Mouse (Mus musculus) CH12.LX (cell line): ENCODE results near the gene Gna15. TPM values are rescaled to one million over a fixed set of nuclear protein-coding genes. Genes with fewer than 3 reads are reported as not detected.

Experiments used
- DNase-seq: peaks from one replicate; pipeline ENCODE4 v3.0.0-alpha.2; 2013; ENCODE audit errors: extremely low read depth
- H3K27ac ChIP-seq: 2 replicates; pipeline ENCODE4 v1.5.1; 2012; ENCODE audit warnings: low read depth, mild to moderate bottlenecking, control low read depth, moderate library complexity; ENCODE audit not compliant: insufficient read depth
- H3K27me3 ChIP-seq: replicated peaks from 2 replicates; pipeline ENCODE3; 2012; ENCODE audit warnings: inconsistent platforms
- H3K36me3 ChIP-seq, 2 experiments: replicated peaks in 1 of 2; 2 replicates each; pipeline versions ENCODE3 to v1.6.1; 2012; ENCODE audit warnings: inconsistent platforms in 1 of 2, low read length in 1 of 2, mild to moderate bottlenecking in 1 of 2, mixed read lengths in 1 of 2, moderate library complexity in 1 of 2; ENCODE audit not compliant: control insufficient read depth in 1 of 2, insufficient read depth in 1 of 2
- H3K4me1 ChIP-seq, 2 experiments: 2 replicates each; pipeline ENCODE4 v1.6.1; 2012; ENCODE audit warnings: inconsistent platforms in 1 of 2, moderate library complexity in 1 of 2; ENCODE audit not compliant: insufficient read depth in 2 of 2, control insufficient read depth in 1 of 2
- H3K4me2 ChIP-seq: 2 replicates; pipeline ENCODE4 v1.6.1; 2012; ENCODE audit warnings: low read depth, mild to moderate bottlenecking, control low read depth; ENCODE audit not compliant: poor library complexity, insufficient read depth, severe bottlenecking
- H3K4me3 ChIP-seq, 3 experiments: fragments of 150-350 bp in 1 of 3; sonication (generic) in 1 of 3; replicated peaks in 1 of 3; 2 replicates each; pipeline versions ENCODE3 to v1.5.1; 2011 to 2012; ENCODE audit warnings: low read depth in 2 of 3, low read length in 2 of 3, mild to moderate bottlenecking in 2 of 3, moderate library complexity in 2 of 3, control low read depth in 1 of 3, improper control_type of control experiment in 1 of 3, inconsistent platforms in 1 of 3, mixed read lengths in 1 of 3; ENCODE audit not compliant: poor library complexity in 1 of 3
- H3K79me2 ChIP-seq: replicated peaks from 2 replicates; pipeline ENCODE4 v1.6.1; 2012; ENCODE audit warnings: mild to moderate bottlenecking, moderate library complexity; ENCODE audit not compliant: control insufficient read depth, poor library complexity, insufficient read depth, severe bottlenecking; ENCODE audit errors: extremely low read depth
- H3K9ac ChIP-seq: 2 replicates; pipeline ENCODE4 v1.6.1; 2012; ENCODE audit warnings: low read depth, mild to moderate bottlenecking, control low read depth, moderate library complexity; ENCODE audit not compliant: insufficient read depth
- H3K9me3 ChIP-seq: replicated peaks from 2 replicates; pipeline ENCODE3; 2012; ENCODE audit warnings: low read length, inconsistent platforms, mixed read lengths
- CHD2 ChIP-seq: IDR thresholded peaks from 2 replicates; pipeline ENCODE4 v1.6.1; 2011; ENCODE audit warnings: low read length, improper control_type of control experiment
- ELF1 ChIP-seq: IDR thresholded peaks from 2 replicates; pipeline ENCODE4 v1.6.1; 2014; ENCODE audit warnings: low read depth, mild to moderate bottlenecking, inconsistent platforms, low read length, improper control_type of control experiment
- HCFC1 ChIP-seq: IDR thresholded peaks from 2 replicates; pipeline ENCODE4 v1.6.1; 2012; ENCODE audit warnings: low read depth, mild to moderate bottlenecking, inconsistent platforms, low read length, improper control_type of control experiment
- JUND ChIP-seq: conservative IDR thresholded peaks from 2 replicates; pipeline ENCODE4 v1.6.1; 2011; ENCODE audit warnings: low read depth, low read length, improper control_type of control experiment
- KAT2A ChIP-seq: IDR thresholded peaks from 2 replicates; pipeline ENCODE4 v1.6.1; 2012; ENCODE audit warnings: low read length, improper control_type of control experiment, inconsistent platforms; ENCODE audit not compliant: insufficient replicate concordance
- MAX ChIP-seq: IDR thresholded peaks from 2 replicates; pipeline ENCODE4 v1.6.1; 2011; ENCODE audit warnings: low read length, improper control_type of control experiment
- MAZ ChIP-seq: IDR thresholded peaks from 2 replicates; pipeline ENCODE4 v1.6.1; 2012; ENCODE audit warnings: low read depth, mild to moderate bottlenecking, inconsistent platforms, low read length, improper control_type of control experiment, moderate library complexity
- MEF2A ChIP-seq: IDR thresholded peaks from 2 replicates; pipeline ENCODE4 v1.6.1; 2014; ENCODE audit warnings: low read depth, mild to moderate bottlenecking, inconsistent platforms, low read length, improper control_type of control experiment, borderline replicate concordance
- NELFE ChIP-seq: IDR thresholded peaks from 2 replicates; pipeline ENCODE4 v1.6.1; 2011; ENCODE audit warnings: low read depth, low read length, improper control_type of control experiment
- NRF1 ChIP-seq: IDR thresholded peaks from 2 replicates; pipeline ENCODE4 v1.6.1; 2014; ENCODE audit warnings: low read depth, mild to moderate bottlenecking, inconsistent platforms, low read length, improper control_type of control experiment, moderate library complexity
- POLR2A ChIP-seq: IDR thresholded peaks from 2 replicates; pipeline ENCODE4 v1.6.1; 2011; ENCODE audit warnings: low read depth, mild to moderate bottlenecking, improper control_type of control experiment, low read length
- RCOR1 ChIP-seq: conservative IDR thresholded peaks from 2 replicates; pipeline ENCODE4 v1.6.1; 2012; ENCODE audit warnings: low read depth, mild to moderate bottlenecking, inconsistent platforms, low read length, improper control_type of control experiment
- UBTF ChIP-seq: IDR thresholded peaks from 2 replicates; pipeline ENCODE4 v1.6.1; 2012; ENCODE audit warnings: low read depth, mild to moderate bottlenecking, inconsistent platforms, low read length, improper control_type of control experiment, moderate library complexity
- USF1 ChIP-seq: IDR thresholded peaks from 2 replicates; pipeline ENCODE4 v1.6.1; 2014; ENCODE audit warnings: low read depth, mild to moderate bottlenecking, inconsistent platforms, low read length, improper control_type of control experiment
- ZC3H11A ChIP-seq: IDR thresholded peaks from 2 replicates; pipeline ENCODE4 v1.6.1; 2012; ENCODE audit warnings: low read depth, mild to moderate bottlenecking, inconsistent platforms, low read length, improper control_type of control experiment
- ZKSCAN1 ChIP-seq: IDR thresholded peaks from 2 replicates; pipeline ENCODE4 v1.6.1; 2012; ENCODE audit warnings: low read depth, inconsistent platforms, low read length, improper control_type of control experiment, borderline replicate concordance
- ZMIZ1 ChIP-seq: IDR thresholded peaks from 2 replicates; pipeline ENCODE4 v1.6.1; 2012; ENCODE audit warnings: low read depth, mild to moderate bottlenecking, inconsistent platforms, low read length, improper control_type of control experiment
- dilution Hi-C: fragments of 300-500 bp; cut with MboI; formaldehyde crosslinking; loops from 2 replicates; pipeline ENCODE4 v1.14.3; 2020; ENCODE audit warnings: low sequenced_read_pairs; ENCODE audit not compliant: extremely low pct_unique_long_range_greater_than_20kb, extremely low pct_ligation_motif_present
- in situ Hi-C: fragments of 300-500 bp; cut with MboI; formaldehyde crosslinking; loops from 3 replicates; pipeline ENCODE4 v1.14.3; 2019; ENCODE audit warnings: low sequenced_read_pairs, low pct_ligation_motif_present, low pct_unique_long_range_greater_than_20kb, mixed read lengths
- polyA plus RNA-seq: library from polyadenylated mRNA; unstranded; fragments of >175 nt; gene quantifications from 2 replicates; pipeline ENCODE4 v1.2.1, GENCODE M21; 2012; ENCODE audit warnings: low read depth; ENCODE audit not compliant: insufficient read length
- total RNA-seq, 2 experiments: library from RNA; depleted of rRNA; stranded (reverse); fragments of 300-350 nt in 1 of 2; fragments of >200 nt in 1 of 2; gene quantifications; 2 replicates each; pipeline ENCODE4 v1.2.3; 2012 to 2014

Gene Gna15
- total and polyA plus RNA-seq, 3 experiments, result 5.2 to 10.0 (median 5.2) TPM

GRCm38 (mm10) chr10:81507095-81507494 lies 16.9 kb downstream of the Gna15 start:
- Histone ChIP-seq H3K4me1 (no peaks in the 10 kb centered on the region), H3K36me3 (peaks cover 8 to 52% of the 10 kb centered on the region in 2 experiments), H3K4me3 (no peak overlapping the region), H3K4me2 (no peak overlapping the region), H3K27me3 (no peaks in the 10 kb centered on the region), H3K9me3 (peaks cover 6% of the 10 kb centered on the region), H3K79me2 (no peaks in the 10 kb centered on the region), H3K27ac (no peak overlapping the region), H3K9ac (no peak overlapping the region)
- DNase-seq, result no peak
- dilution Hi-C loops (no loop called here), in situ Hi-C loops (no loop called here)
- TF ChIP-seq NELFE (no peak), ZKSCAN1 (no peak), USF1 (no peak), MEF2A (no peak), MAZ (no peak), RCOR1 (no peak), MAX (no peak), HCFC1 (no peak), UBTF (no peak), KAT2A (no peak), ELF1 (no peak), CHD2 (no peak), NRF1 (no peak), ZC3H11A (no peak), JUND (no peak), POLR2A (no peak)

DNA sequence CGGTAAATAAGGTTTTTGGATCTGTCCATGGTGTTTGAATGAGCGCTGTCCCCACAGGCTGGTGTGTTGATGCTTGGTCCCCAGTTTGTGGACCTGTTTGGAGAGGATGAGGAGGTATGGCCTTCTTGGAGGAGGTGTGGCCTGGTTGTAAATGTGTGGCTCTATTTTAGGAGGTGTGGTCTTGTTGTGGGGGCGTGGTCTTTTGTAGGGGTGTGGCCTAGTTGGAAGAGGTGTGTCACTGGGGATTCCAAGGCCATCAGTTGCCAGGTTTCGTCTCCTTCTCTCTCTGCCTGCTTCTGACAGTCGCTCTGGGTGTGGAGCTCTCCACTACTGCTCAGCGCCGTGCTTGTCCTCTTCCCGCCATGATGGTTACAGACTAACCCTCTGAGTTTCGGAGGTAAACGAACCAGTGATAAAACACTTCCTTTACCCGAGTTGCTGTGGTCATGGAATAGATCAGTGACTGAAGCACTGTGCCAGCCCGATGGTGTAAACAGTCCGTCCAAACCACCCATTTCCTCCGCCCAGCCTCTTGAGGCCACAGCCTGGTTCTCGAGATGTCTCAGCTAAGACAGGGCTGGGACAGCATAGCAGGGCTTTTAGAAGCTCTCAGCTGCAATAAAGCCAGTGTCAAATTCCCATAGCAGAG lies 18.9 kb downstream of the Gna15 start:
- no peak overlapping the region for H3K4me3 ChIP-seq
- H3K36me3 ChIP-seq, result peaks cover 8 to 40% of the 10 kb centered on the region in 2 experiments
- dilution Hi-C loops, result no loop called here
- no peak for TF ChIP-seq MAZ
- TF ChIP-seq ZMIZ1, result no peak
- no peak overlapping the region for H3K27ac ChIP-seq
- H3K4me2 ChIP-seq, result no peak overlapping the region
- H3K79me2 ChIP-seq, result no peaks in the 10 kb centered on the region
- H3K4me1 ChIP-seq, result no peaks in the 10 kb centered on the region
- peaks cover 6% of the 10 kb centered on the region for H3K9me3 ChIP-seq
- no peak overlapping the region for H3K9ac ChIP-seq
- in situ Hi-C loops, result no loop called here
- no peak for DNase-seq
- H3K27me3 ChIP-seq, result peaks cover 2% of the 10 kb centered on the region
